In the genomic region with DNA sequence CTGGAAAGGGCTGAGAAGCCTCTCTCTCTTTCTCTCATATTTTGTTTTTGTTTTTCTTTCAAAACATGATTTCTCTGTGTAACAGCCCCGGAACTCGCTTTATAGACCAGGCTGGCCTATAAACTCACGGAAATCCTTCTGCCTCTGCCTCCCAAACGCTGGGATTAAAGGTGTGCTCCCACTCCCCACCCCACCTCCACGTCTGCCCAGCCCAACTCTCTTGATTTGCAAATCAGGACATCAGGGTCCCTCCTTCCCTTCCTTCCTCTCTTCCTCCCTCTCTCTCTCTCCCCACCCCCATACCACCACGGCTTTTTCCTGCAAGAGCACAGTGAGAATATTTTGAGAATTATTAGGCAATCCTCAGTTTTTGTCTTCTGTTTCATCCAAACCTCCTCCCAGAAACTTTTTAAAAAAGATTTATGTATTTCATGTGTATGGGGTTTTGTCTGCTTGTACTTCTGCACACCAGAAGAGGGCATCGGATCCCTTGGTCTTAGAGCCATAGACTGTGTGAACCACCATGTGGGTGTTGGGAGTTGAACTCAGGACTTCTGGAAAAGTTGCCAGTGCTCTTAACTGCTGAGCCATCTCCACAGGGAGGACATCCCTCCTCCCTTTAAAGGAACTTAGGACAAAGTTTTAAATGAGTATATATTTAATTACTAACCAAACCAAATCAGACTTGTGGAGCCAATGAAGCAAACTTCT, we compare ENCODE assay signal across 11 mouse cellular contexts. TPM values are rescaled to one million over a fixed set of nuclear protein-coding genes. Genes with fewer than 3 reads are reported as not detected.
A peak's percentile ranks its signal among the peaks of the same experiment; 100 is the strongest.
DNase-seq lines count a peak whose midpoint lies in the region; ATAC-seq and TF ChIP-seq lines count a peak whose summit lies in the region.
"Had no signal": no experiment of that assay in that cellular context is flagged by ENCODE, and none has a peak within 500 bp of the region (broad histone marks: within the 10 kb centered on the region; RNA-seq: fewer than 3 reads in every experiment).

No protein-coding gene starts in this region.

- no peak for DNase-seq in forebrain, embryonic 10.5 days (ENCODE audit: extremely low spot score, low spot score)
- DNase-seq in forebrain, embryonic 14.5 days (ENCODE audit: low spot score) = no peak
- no peak for DNase-seq in kidney, postnatal 0 days (ENCODE audit: low spot score)
- peak; percentile 82 for DNase-seq in R1 (ENCODE audit: low read depth, low spot score)
- DNase-seq in midbrain, postnatal 0 days (ENCODE audit: low spot score) = no peak
- no peak for DNase-seq in ovary, postnatal 36 days (ENCODE audit: low spot score)
- no peak for DNase-seq in layer of hippocampus, adult 11-12 months (ENCODE audit: low spot score)
- DNase-seq: kidney, adult 9 months had no signal

- 77% methylated on average over 7 of the region's 7 CpGs for WGBS in forebrain, embryonic 10.5 days
- WGBS in forebrain, embryonic 14.5 days = 82% methylated on average over 7 of the region's 7 CpGs
- WGBS in kidney, postnatal 0 days = 75% methylated on average over 7 of the region's 7 CpGs
- WGBS in kidney, embryonic 15.5 days = 80% methylated on average over 7 of the region's 7 CpGs
- WGBS in midbrain, postnatal 0 days = 81% methylated on average over 7 of the region's 7 CpGs

- no peaks in the 10 kb centered on the region; the same call in 1 of the 2 replicates for H3K9me3 ChIP-seq in forebrain, embryonic 10.5 days
- H3K9me3 ChIP-seq in forebrain, embryonic 14.5 days (replicated peaks; ENCODE audit: control insufficient read depth, low read length) = no peaks in the 10 kb centered on the region
- no peaks in the 10 kb centered on the region for H3K9me3 ChIP-seq in kidney, postnatal 0 days (replicated peaks; ENCODE audit: low read length)
- no peaks in the 10 kb centered on the region for H3K9me3 ChIP-seq in kidney, embryonic 15.5 days (replicated peaks)
- H3K9me3 ChIP-seq in midbrain, postnatal 0 days (ENCODE audit: low read length) = no peaks in the 10 kb centered on the region
- H3K9me3 ChIP-seq: stomach, embryonic 15.5 days had no signal

- peaks cover 13% of the 10 kb centered on the region for H3K4me1 ChIP-seq in forebrain, embryonic 10.5 days
- 0 out of 2 replicates have a peak, but pooled peaks cover 4% of the 10 kb centered on the region for H3K4me1 ChIP-seq in forebrain, embryonic 14.5 days (ENCODE audit: control insufficient read depth, insufficient read depth, low read length)
- no peaks in the 10 kb centered on the region for H3K4me1 ChIP-seq in kidney, postnatal 0 days (replicated peaks; ENCODE audit: insufficient read depth, low read length)
- H3K4me1 ChIP-seq in kidney, embryonic 15.5 days = peaks cover 21% of the 10 kb centered on the region
- H3K4me1 ChIP-seq in midbrain, postnatal 0 days (ENCODE audit: insufficient read depth, low read length) = no peaks in the 10 kb centered on the region
- H3K4me1 ChIP-seq: stomach, embryonic 15.5 days had no signal

- no peak overlapping the region for H3K9ac ChIP-seq in forebrain, embryonic 14.5 days (ENCODE audit: low read length)
- no peak overlapping the region for H3K9ac ChIP-seq in kidney, postnatal 0 days (ENCODE audit: low read depth, low read length)
- no peak overlapping the region for H3K9ac ChIP-seq in kidney, embryonic 15.5 days
- no peak overlapping the region for H3K9ac ChIP-seq in midbrain, postnatal 0 days (replicated peaks; ENCODE audit: low read length, poor library complexity, severe bottlenecking)

- ATAC-seq in forebrain, embryonic 14.5 days = no peak
- no peak for ATAC-seq in kidney, postnatal 0 days (replicated peaks; ENCODE audit: low FRiP score, low read depth)
- ATAC-seq in kidney, embryonic 15.5 days (replicated peaks; ENCODE audit: low FRiP score) = no peak
- no peak for ATAC-seq in midbrain, postnatal 0 days (ENCODE audit: low FRiP score)

- H3K4me2 ChIP-seq in forebrain, embryonic 14.5 days (ENCODE audit: low read length) = no peak overlapping the region
- no peak overlapping the region for H3K4me2 ChIP-seq in kidney, postnatal 0 days (ENCODE audit: low read length)
- no peak overlapping the region for H3K4me2 ChIP-seq in kidney, embryonic 15.5 days
- H3K4me2 ChIP-seq in midbrain, postnatal 0 days (ENCODE audit: low read depth, low read length, poor library complexity, severe bottlenecking) = no peak overlapping the region

- peak overlapping the region; percentile 65; the same call in 1 of the 2 replicates for H3K4me3 ChIP-seq in forebrain, embryonic 10.5 days
- H3K4me3 ChIP-seq in forebrain, embryonic 14.5 days (ENCODE audit: low read depth, low read length) = no peak overlapping the region
- no peak overlapping the region for H3K4me3 ChIP-seq in kidney, postnatal 0 days (replicated peaks; ENCODE audit: low read depth, low read length)
- H3K4me3 ChIP-seq in kidney, embryonic 15.5 days (replicated peaks) = no peak overlapping the region
- no peak overlapping the region for H3K4me3 ChIP-seq in midbrain, postnatal 0 days (ENCODE audit: low read depth, low read length)

- H3K27ac ChIP-seq in forebrain, embryonic 10.5 days = 0 out of 2 replicates have a peak overlapping the region, but pooled peaks have one; percentile 92
- H3K27ac ChIP-seq in forebrain, embryonic 14.5 days (ENCODE audit: low read depth, low read length) = no peak overlapping the region
- no peak overlapping the region for H3K27ac ChIP-seq in kidney, postnatal 0 days
- no peak overlapping the region for H3K27ac ChIP-seq in kidney, embryonic 15.5 days
- no peak overlapping the region for H3K27ac ChIP-seq in midbrain, postnatal 0 days (ENCODE audit: low read depth, low read length)

- 0 out of 2 replicates have a peak, but pooled peaks have one; percentile 5 for TF ChIP-seq CTCF in kidney, postnatal 0 days (IDR thresholded peaks at IDR 0.05; ENCODE audit: low read depth)
- 0 out of 2 replicates have a peak, but pooled peaks have one; percentile 6 for TF ChIP-seq CTCF in midbrain, postnatal 0 days (IDR thresholded peaks at IDR 0.05)

- peaks cover 33% of the 10 kb centered on the region for H3K36me3 ChIP-seq in forebrain, embryonic 10.5 days (replicated peaks)
- peaks cover 13% of the 10 kb centered on the region; the same call in 1 of the 2 replicates for H3K36me3 ChIP-seq in forebrain, embryonic 14.5 days (ENCODE audit: control insufficient read depth, insufficient read depth, low read length)
- no peaks in the 10 kb centered on the region for H3K36me3 ChIP-seq in kidney, postnatal 0 days (ENCODE audit: insufficient read depth, low read length)
- peaks cover 13% of the 10 kb centered on the region for H3K36me3 ChIP-seq in kidney, embryonic 15.5 days
- no peaks in the 10 kb centered on the region for H3K36me3 ChIP-seq in midbrain, postnatal 0 days (ENCODE audit: insufficient read depth, low read length)
- H3K36me3 ChIP-seq: stomach, embryonic 15.5 days had no signal

- no peaks in the 10 kb centered on the region for H3K27me3 ChIP-seq in forebrain, embryonic 10.5 days (ENCODE audit: poor library complexity, severe bottlenecking)
- H3K27me3 ChIP-seq in forebrain, embryonic 14.5 days (replicated peaks; ENCODE audit: control insufficient read depth, insufficient read depth, low read length) = no peaks in the 10 kb centered on the region
- no peaks in the 10 kb centered on the region for H3K27me3 ChIP-seq in kidney, postnatal 0 days (ENCODE audit: insufficient read depth, low read length)
- no peaks in the 10 kb centered on the region for H3K27me3 ChIP-seq in kidney, embryonic 15.5 days
- H3K27me3 ChIP-seq in midbrain, postnatal 0 days (ENCODE audit: insufficient read depth, low read length) = no peaks in the 10 kb centered on the region
- H3K27me3 ChIP-seq: Patski; stomach, embryonic 15.5 days had no signal

RNA-seq across cellular contexts. Expression of gene Mlh3, which starts 0.9 kb away (rescaled TPM):
- polyA plus RNA-seq in forebrain, embryonic 10.5 days (2016; fragmentation: Nextera tagmentation; extraction: Ambion mirVana) = 8.7 and 9.4 TPM in 2 replicates
- polyA plus RNA-seq in forebrain, embryonic 14.5 days (2014; fragmentation: Nextera tagmentation; extraction: Ambion mirVana) = 9.0 and 11.1 TPM in 2 replicates
- polyA plus RNA-seq in kidney, postnatal 0 days (2015; fragmentation: Nextera tagmentation; extraction: Ambion mirVana) = 7.1 and 7.3 TPM in 2 replicates
- polyA plus RNA-seq in kidney, embryonic 15.5 days (2015; fragmentation: Nextera tagmentation; extraction: Ambion mirVana) = 8.7 and 9.6 TPM in 2 replicates
- total RNA-seq in midbrain, postnatal 0 days (2014; rRNA removed) = 7.2 and 9.9 TPM in 2 replicates
- polyA plus RNA-seq in midbrain, postnatal 0 days (2015; fragmentation: Nextera tagmentation; extraction: Ambion mirVana) = 4.7 and 5.0 TPM in 2 replicates

RNA-seq across cellular contexts. Expression of gene Acyp1, which starts 17.0 kb away (rescaled TPM):
- polyA plus RNA-seq in forebrain, embryonic 10.5 days (2016; fragmentation: Nextera tagmentation; extraction: Ambion mirVana) = 50.7 and 53.4 TPM in 2 replicates
- polyA plus RNA-seq in forebrain, embryonic 14.5 days (2014; fragmentation: Nextera tagmentation; extraction: Ambion mirVana) = 60.3 and 65.9 TPM in 2 replicates
- 79.6 and 87.7 TPM in 2 replicates for polyA plus RNA-seq in kidney, postnatal 0 days (2015; fragmentation: Nextera tagmentation; extraction: Ambion mirVana)
- 59.5 and 65.4 TPM in 2 replicates for polyA plus RNA-seq in kidney, embryonic 15.5 days (2015; fragmentation: Nextera tagmentation; extraction: Ambion mirVana)
- total RNA-seq in midbrain, postnatal 0 days (2014; rRNA removed) = 23.2 and 25.4 TPM in 2 replicates
- polyA plus RNA-seq in midbrain, postnatal 0 days (2015; fragmentation: Nextera tagmentation; extraction: Ambion mirVana) = 40.3 and 41.8 TPM in 2 replicates

RNA-seq across cellular contexts. Expression of gene Zc2hc1c, which starts 17.1 kb away (rescaled TPM):
- polyA plus RNA-seq in forebrain, embryonic 10.5 days (2016; fragmentation: Nextera tagmentation; extraction: Ambion mirVana) = 1.3 and 1.7 TPM in 2 replicates
- 0.95 and 1.4 TPM in 2 replicates for polyA plus RNA-seq in forebrain, embryonic 14.5 days (2014; fragmentation: Nextera tagmentation; extraction: Ambion mirVana)
- 3.5 TPM in 2 replicates for polyA plus RNA-seq in kidney, postnatal 0 days (2015; fragmentation: Nextera tagmentation; extraction: Ambion mirVana)
- polyA plus RNA-seq in kidney, embryonic 15.5 days (2015; fragmentation: Nextera tagmentation; extraction: Ambion mirVana) = 2.8 and 3.4 TPM in 2 replicates
- 1.5 and 1.7 TPM in 2 replicates for total RNA-seq in midbrain, postnatal 0 days (2014; rRNA removed)
- polyA plus RNA-seq in midbrain, postnatal 0 days (2015; fragmentation: Nextera tagmentation; extraction: Ambion mirVana) = 1.7 and 1.8 TPM in 2 replicates

RNA-seq across cellular contexts. Expression of gene Eif2b2, which starts 52.0 kb away (rescaled TPM):
- 123 and 129 TPM in 2 replicates for polyA plus RNA-seq in forebrain, embryonic 10.5 days (2016; fragmentation: Nextera tagmentation; extraction: Ambion mirVana)
- polyA plus RNA-seq in forebrain, embryonic 14.5 days (2014; fragmentation: Nextera tagmentation; extraction: Ambion mirVana) = 95.5 and 102 TPM in 2 replicates
- polyA plus RNA-seq in kidney, postnatal 0 days (2015; fragmentation: Nextera tagmentation; extraction: Ambion mirVana) = 76.0 and 82.0 TPM in 2 replicates
- 98.7 and 105 TPM in 2 replicates for polyA plus RNA-seq in kidney, embryonic 15.5 days (2015; fragmentation: Nextera tagmentation; extraction: Ambion mirVana)
- 43.1 and 65.3 TPM in 2 replicates for total RNA-seq in midbrain, postnatal 0 days (2014; rRNA removed)
- polyA plus RNA-seq in midbrain, postnatal 0 days (2015; fragmentation: Nextera tagmentation; extraction: Ambion mirVana) = 79.5 and 82.5 TPM in 2 replicates
